Mouse (Mus musculus) ES-E14 (cell line): ENCODE measurements around the gene Cdyl.

Experiments
- MAFK ChIP-seq: IDR thresholded peaks from 2 replicates; pipeline ENCODE4 v1.6.1; 2014; ENCODE audit warnings: mild to moderate bottlenecking, low read depth, low read length, inconsistent platforms; ENCODE audit not compliant: insufficient read depth
- ZC3H11A ChIP-seq: IDR thresholded peaks from 2 replicates; pipeline ENCODE4 v1.6.1; 2012; ENCODE audit warnings: low read depth, mild to moderate bottlenecking, inconsistent platforms, low read length, borderline replicate concordance

DNA sequence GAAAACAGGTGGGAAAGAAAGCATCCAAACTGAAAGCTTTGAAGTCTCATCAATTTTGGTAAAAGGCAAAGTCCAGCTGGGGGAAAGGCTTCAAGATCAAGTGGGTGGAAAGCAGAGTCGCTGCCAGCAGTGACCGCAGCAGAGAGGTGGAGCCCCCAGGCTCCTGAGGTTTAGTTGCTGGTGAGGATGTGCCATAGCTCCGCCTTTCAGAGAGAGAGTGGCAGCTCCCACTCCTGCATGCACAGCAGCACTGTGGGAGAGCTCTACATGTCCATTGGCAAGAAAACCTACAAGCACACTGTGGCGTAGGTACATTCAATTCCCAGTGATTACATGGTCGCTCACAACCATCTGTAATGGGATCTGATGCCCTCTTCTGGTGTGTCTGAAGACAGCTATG, 219.4 kb downstream of the Cdyl start:
- TF ChIP-seq ZC3H11A = no peak
- no peak for TF ChIP-seq MAFK
